Mouse (Mus musculus): Measurements from ENCODE around the gene Rab40c.
"Not testable (repeated sequence)": the region's sequence is repeated elsewhere in the genome, so short reads cannot be mapped to it uniquely, and the experiment has no call there.

Gene Rab40c

GRCm38 (mm10) chr17:25875171-25876136 is 44.1 kb downstream of the Rab40c start:
- DNase-seq (ENCODE audit: low spot score), result peak; percentile 78

- DNase-seq (ENCODE audit: low spot score), result peak; percentile 92
Measured at GRCm38 (mm10) chr17:25874721-25875170, 44.8 kb downstream of the Rab40c start, which contains the start of gene Mettl26. Mettl26 (plus strand) TSS chr17:25875074.

- no peak for DNase-seq (ENCODE audit: low spot score)
Measured at GRCm38 (mm10) chr17:25874148-25874720, 45.3 kb downstream of the Rab40c start.

GRCm38 (mm10) chr17:25873405-25874147 is 46.0 kb downstream of the Rab40c start:
- DNase-seq (ENCODE audit: low spot score), result no peak

- DNase-seq (ENCODE audit: low spot score), result no peak
Measured at GRCm38 (mm10) chr17:25872676-25873075, 46.9 kb downstream of the Rab40c start.

GRCm38 (mm10) chr17:25871566-25871965 is 48.0 kb downstream of the Rab40c start:
- not testable (repeated sequence) for DNase-seq (ENCODE audit: low spot score)

GRCm38 (mm10) chr17:25869954-25870353 is 49.6 kb downstream of the Rab40c start:
- DNase-seq (ENCODE audit: low spot score), result no peak

- DNase-seq (ENCODE audit: low spot score), result no peak
Measured at GRCm38 (mm10) chr17:25869498-25869897, 50.0 kb downstream of the Rab40c start.

GRCm38 (mm10) chr17:25868601-25869191 is 50.8 kb downstream of the Rab40c start, which contains the start of gene Mcrip2:
Mcrip2 (minus strand) TSS chr17:25868764.
- DNase-seq (ENCODE audit: low spot score), result peak; percentile 33

GRCm38 (mm10) chr17:25867836-25868600 is 51.5 kb downstream of the Rab40c start:
- no peak for DNase-seq (ENCODE audit: low spot score)

GRCm38 (mm10) chr17:25867509-25867835 is 52.1 kb downstream of the Rab40c start:
- no peak for DNase-seq (ENCODE audit: low spot score)

GRCm38 (mm10) chr17:25866172-25866571 is 53.4 kb downstream of the Rab40c start:
- no peak for DNase-seq (ENCODE audit: low spot score)

GRCm38 (mm10) chr17:25865288-25865687 is 54.2 kb downstream of the Rab40c start:
- no peak for DNase-seq (ENCODE audit: low spot score)

- DNase-seq (ENCODE audit: low spot score), result no peak
Measured at GRCm38 (mm10) chr17:25864311-25864710, 55.2 kb downstream of the Rab40c start.

- no peak for DNase-seq (ENCODE audit: low spot score)
Measured at GRCm38 (mm10) chr17:25863681-25864080, 55.8 kb downstream of the Rab40c start.

GRCm38 (mm10) chr17:25861704-25862612 is 57.6 kb downstream of the Rab40c start:
- DNase-seq (ENCODE audit: low spot score), result no peak

- DNase-seq (ENCODE audit: low spot score), result peak; percentile 81
Measured at GRCm38 (mm10) chr17:25860832-25861703, 58.5 kb downstream of the Rab40c start, which contains the start of gene Wdr90. Wdr90 (minus strand) TSS chr17:25861501.

GRCm38 (mm10) chr17:25860229-25860628 is 59.3 kb downstream of the Rab40c start:
- DNase-seq (ENCODE audit: low spot score), result no peak

GRCm38 (mm10) chr17:25844396-25844901 is 75.1 kb downstream of the Rab40c start, which contains the start of gene Rhot2:
Rhot2 (minus strand) TSS chr17:25844851.
- DNase-seq (ENCODE audit: low spot score), result peak; percentile 86
